Mouse (Mus musculus) adrenal gland, postnatal 10 days (tissue): ENCODE results near the gene Fam49a. TPM values are rescaled to one million over a fixed set of nuclear protein-coding genes. Genes with fewer than 3 reads are reported as not detected.
A peak's percentile ranks its signal among the peaks of the same experiment; 100 is the strongest.
"Not testable (repeated sequence)": the region's sequence is repeated elsewhere in the genome, so short reads cannot be mapped to it uniquely, and the experiment has no call there.

ENCODE experiments used
- DNase-seq: peaks from one replicate; pipeline ENCODE4 v3.0.0; 2021; ENCODE audit warnings: mixed read lengths
- long read RNA-seq, 2 experiments: library from polyadenylated mRNA; stranded (forward); transcript quantifications; one replicate each; pipeline ENCODE4 v2.0.0; 2021
- total RNA-seq, 2 experiments: library from RNA; stranded (reverse); gene quantifications; 2 replicates each; pipeline ENCODE4 v1.2.3; 2021

Gene Fam49a
- 10 to 100 TPM; 18.5 to 19.9 TPM for total RNA-seq
- long read RNA-seq, experiment 1, full-length matches to known transcripts = 8 of 12 reads
- long read RNA-seq, experiment 1, partial matches to known transcripts = 0 of 12 reads
- long read RNA-seq, experiment 1, other reads (novel, unspliced or antisense) = 4 of 12 reads
- long read RNA-seq, experiment 2, full-length matches to known transcripts = 7 of 8 reads
- long read RNA-seq, experiment 2, partial matches to known transcripts = 0 of 8 reads
- long read RNA-seq, experiment 2, other reads (novel, unspliced or antisense) = 1 of 8 reads

DNA sequence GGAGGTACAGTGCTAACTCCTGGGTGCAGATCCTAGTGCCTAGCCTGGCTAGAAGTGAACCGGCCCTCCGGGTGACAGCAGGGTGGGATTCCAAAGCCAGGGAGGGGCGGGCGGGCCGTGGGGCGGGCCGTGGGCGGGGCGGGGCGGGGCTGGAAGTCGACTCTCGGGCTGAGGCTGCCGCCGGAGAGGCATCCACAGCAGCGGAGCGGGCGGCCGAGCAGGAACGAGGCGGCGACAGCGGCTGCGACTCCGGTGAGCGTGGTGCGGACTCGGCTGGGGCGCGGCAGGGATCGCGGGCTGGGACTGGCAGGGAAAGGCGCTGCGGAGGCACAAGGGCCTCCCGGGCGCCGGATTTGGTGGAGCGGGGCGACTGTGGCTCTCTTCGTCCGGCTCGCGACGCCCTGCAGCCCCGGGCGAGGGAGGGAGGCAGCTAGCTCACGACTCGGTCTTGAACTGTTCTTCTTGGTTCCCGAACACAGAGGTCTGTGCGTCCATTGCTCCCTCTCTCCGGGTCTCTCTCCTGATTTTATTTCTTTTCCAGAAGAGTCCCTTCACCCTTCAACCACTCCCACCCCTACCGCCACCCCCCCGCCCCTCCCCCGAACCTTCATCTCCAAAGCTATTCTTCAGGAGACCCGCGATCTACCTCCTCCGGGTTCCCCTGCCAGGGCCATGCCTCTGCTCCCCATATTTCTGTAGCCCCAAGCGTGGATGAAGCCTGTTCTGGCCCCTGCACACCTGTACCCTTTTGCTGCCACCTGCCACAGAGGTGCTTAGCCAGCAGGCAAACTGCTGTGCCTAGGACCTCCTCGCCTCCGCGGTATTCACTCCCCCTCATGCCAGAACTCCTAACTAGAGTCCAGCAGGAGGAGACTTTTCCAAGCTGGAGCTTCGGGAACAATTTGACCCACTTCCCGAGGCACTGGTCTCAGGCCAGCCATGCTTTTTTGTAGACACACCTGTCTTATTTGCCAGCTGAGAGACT, at the start of gene Fam49a:
Fam49a (plus strand) TSS at position 153 of the 985 bp plus-strand sequence.
- DNase-seq = peak; percentile 92

- DNase-seq = no peak
Observed at GRCm38 (mm10) chr12:12213536-12213935, 48.4 kb upstream of the Fam49a start.

GRCm38 (mm10) chr12:12218947-12219346, 43.0 kb upstream of the Fam49a start:
- DNase-seq = no peak

DNA sequence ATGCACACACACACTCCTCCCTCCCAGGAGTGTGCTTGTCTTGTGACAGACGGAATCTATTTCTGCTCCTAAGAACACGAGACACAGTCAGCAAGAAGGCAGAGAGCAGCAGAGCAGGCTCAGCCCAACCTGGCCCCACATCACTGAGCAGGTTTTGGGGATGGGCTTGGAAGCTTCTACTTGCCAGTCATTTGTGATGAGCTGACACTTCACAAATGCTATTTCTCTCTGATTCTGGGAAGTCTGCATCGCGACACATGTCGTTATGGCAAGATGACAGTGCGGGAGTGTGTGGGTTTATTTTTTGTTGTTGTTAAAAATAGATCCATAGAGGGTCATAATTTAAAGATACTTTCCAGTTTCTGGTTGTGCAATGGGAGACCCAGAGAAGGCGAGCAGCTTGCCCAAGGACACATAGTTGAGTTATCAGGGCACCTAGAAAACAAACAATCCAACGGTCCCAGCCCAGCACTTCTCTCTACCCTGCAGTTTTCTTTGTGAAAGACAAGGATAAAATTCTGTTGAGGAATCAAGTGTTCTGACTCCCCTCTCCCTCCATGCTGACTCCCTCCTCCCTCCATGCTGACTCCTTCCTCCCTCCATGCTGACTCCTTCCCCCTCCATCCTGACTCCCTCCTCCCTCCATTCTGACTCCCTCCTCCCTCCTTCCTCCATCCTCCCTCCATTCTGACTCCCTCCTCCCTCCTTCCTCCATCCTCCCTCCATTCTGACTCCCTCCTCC, 41.0 kb upstream of the Fam49a start:
- DNase-seq = no peak

DNA sequence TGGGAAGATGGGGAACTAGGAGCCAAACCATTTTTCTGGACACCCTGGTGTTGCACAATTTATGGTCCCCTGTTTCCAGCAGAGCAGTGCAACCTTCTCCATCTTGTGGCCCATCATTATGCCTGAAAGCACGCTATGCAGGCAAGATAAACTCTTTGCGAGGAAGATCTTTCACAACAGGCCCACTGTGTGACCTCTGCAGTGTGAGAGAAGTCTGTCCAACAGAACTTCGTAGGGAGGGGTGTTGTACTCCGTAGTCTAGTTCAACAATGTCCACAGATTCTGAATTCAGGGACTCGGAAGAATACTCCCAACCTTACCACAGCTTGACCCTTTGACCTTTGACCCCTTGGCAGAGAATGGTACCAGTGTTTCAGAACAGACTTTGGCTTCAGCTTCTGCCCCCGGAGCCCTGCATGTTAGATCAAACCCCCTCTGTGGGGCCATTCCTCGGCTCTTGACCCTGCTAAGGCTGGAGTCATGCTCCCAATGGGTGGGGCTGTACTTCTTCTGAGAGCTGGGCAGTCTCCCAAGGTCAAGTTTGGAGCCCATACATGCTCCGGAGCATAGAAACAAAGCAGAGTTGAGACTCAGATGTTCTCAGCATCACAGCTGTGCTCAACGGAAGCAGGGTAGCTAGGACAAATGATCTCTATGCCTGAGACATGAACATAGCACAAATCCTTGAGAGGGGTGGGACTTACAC, 39.2 kb upstream of the Fam49a start:
- no peak for DNase-seq

GRCm38 (mm10) chr12:12223336-12223735, 38.6 kb upstream of the Fam49a start:
- peak; percentile 21 for DNase-seq

DNA sequence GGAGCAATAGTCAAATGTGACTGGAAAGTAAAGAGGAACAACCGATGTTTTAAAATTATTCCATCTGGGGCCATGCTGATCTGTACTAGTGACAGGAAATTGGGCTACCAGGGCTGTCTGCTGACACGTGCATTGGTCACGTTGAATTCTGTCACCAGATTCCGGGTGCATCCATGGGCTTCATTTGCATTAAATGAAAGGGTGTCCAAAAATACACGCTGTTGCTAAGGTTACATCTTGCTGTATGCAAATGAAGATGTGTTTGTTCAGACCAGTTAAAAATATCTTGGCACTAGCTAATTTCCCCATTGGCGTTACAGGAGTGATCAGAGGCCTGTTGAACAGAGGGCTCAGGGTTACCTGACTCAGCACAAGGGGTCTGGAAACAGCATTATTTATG, 36.2 kb upstream of the Fam49a start:
- DNase-seq = no peak

DNA sequence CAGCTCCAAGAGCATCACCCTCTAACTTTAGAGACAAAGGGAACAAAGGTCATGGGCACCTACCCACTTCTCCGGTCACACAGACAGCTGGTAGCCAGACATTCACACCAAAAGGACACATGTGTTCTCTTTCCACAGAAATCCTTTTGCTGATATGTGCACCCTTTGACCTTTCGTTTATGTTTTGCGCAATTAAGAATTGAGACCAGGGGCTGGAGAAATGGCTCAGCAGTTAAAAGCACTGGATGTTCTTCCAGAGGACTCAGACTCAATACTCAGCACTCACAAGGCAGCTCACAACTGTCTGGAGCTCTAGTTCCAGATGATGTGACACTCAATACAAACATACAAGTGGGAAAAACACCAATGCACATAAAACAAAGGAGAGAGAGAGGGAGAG, 34.3 kb upstream of the Fam49a start:
- no peak for DNase-seq

GRCm38 (mm10) chr12:12230031-12230557, 31.8 kb upstream of the Fam49a start:
- DNase-seq = peak; percentile 41

GRCm38 (mm10) chr12:12232097-12232496, 29.8 kb upstream of the Fam49a start:
- DNase-seq = no peak

- no peak for DNase-seq
Observed at GRCm38 (mm10) chr12:12236978-12237377, 25.0 kb upstream of the Fam49a start.

DNA sequence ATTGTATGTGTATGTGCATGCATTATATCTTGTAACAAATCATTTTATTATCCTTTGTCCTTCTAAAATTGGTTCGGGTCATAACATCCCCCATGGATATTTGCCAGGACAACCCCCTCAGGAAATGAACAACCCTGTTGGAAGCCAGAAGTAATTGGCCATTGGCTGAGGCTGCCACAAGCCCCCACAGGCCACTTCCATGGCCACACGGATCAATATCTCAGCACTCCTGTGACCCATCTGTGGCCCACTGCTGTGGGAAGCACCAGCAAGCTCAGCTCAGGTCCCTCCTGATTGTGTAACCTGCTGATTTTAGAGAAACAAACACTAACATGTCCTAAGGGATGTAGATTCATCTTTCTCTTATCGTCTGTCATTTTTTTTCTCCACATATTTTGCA, 22.4 kb upstream of the Fam49a start:
- DNase-seq = no peak

- DNase-seq = no peak
Observed at GRCm38 (mm10) chr12:12243148-12243547, 18.8 kb upstream of the Fam49a start.

- not testable (repeated sequence) for DNase-seq
Observed at GRCm38 (mm10) chr12:12247023-12247422, 14.9 kb upstream of the Fam49a start.

DNA sequence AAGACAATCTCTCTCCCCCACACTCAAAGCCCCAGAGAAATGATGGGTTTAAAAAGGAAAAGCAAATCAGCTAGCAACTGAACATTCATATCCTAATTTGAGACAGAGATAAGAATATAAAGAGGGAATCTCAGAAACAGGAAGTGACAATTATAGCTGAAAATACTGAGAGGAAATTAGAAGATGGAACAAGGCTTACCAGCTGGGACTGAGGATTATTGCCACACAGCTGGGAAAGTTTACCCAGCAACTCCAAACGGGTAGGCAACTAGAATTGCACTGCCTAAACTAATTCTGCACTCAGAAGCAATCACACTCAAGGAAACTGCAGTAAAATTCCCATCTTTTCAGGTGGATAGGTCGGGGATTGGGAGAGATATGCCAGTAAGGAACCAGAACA, 12.4 kb upstream of the Fam49a start:
- no peak for DNase-seq

DNA sequence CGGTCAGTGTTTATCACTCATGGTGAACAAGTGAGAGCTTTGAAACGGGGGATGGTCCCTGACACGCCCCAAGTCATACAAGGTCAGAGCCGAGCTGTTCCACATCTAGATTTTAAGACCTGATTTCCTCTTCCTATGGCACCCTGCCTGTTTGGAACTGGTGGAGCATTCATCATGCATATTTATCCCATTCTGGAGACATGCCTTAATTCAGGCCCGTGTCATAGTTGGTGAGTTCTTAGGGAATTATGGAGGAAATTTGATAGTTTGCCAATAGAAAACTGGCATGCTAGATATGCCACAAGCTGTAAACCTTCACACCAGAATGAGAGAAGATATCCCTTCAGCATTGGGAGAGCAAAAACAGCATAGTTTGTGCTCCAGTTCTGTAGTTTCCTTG, 8.4 kb upstream of the Fam49a start:
- DNase-seq = no peak

- no peak for DNase-seq
Observed at GRCm38 (mm10) chr12:12254139-12254538, 7.8 kb upstream of the Fam49a start.

- no peak for DNase-seq
Observed at GRCm38 (mm10) chr12:12260979-12261960, 669 bp upstream of the Fam49a start.

DNA sequence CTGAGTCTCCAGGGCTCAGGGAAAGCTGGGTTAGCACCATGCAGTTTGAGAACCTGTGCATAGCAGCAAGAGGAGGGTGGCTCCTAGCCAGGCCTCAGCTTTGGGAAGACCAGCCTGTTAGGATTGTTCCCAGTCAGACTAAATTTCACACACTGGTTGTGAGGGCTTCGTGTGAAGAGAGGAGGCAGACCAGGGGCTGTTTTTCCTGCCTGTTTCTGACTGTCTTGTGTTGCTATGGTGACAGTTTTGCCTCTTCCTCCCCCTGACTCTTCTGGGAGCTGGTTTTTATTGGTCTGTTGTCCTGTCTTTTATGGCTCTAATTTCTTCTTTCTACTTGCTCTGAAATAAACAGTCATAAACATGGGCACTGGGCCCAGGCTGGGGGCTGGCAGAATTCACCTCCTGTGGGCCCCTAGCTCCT, 1.4 kb downstream of the Fam49a start:
- peak; percentile 23 for DNase-seq

- no peak for DNase-seq
Observed at GRCm38 (mm10) chr12:12264151-12264550, 2.2 kb downstream of the Fam49a start.
